Mouse (Mus musculus) liver, adult 2 months (tissue): Measurements from ENCODE around the gene Mthfd2l. TPM values are rescaled to one million over a fixed set of nuclear protein-coding genes. Genes with fewer than 3 reads are reported as not detected.
A peak's percentile ranks its signal among the peaks of the same experiment; 100 is the strongest.

ENCODE experiments used
- DNase-seq: peaks from one replicate; pipeline ENCODE4 v3.0.0-alpha.2; 2011; ENCODE audit warnings: low read depth, low spot score; ENCODE audit errors: extremely low read depth
- H3K27ac ChIP-seq: fragments of 200-500 bp; replicated peaks from 2 replicates; pipeline ENCODE4 v1.5.1; 2012; ENCODE audit warnings: low read depth, mild to moderate bottlenecking, control low read depth, inconsistent platforms, low read length; ENCODE audit not compliant: insufficient read depth
- H3K27me3 ChIP-seq: fragments of 200-500 bp; 2 replicates; pipeline ENCODE4 v1.6.1; 2012; ENCODE audit warnings: mild to moderate bottlenecking, moderate library complexity, low read length, inconsistent platforms; ENCODE audit not compliant: control insufficient read depth, insufficient read depth
- H3K36me3 ChIP-seq: fragments of 200-500 bp; 2 replicates; pipeline ENCODE4 v1.6.1; 2012; ENCODE audit warnings: low read length, inconsistent platforms; ENCODE audit not compliant: control insufficient read depth, insufficient read depth
- H3K4me1 ChIP-seq: fragments of 200-500 bp; 2 replicates; pipeline ENCODE4 v1.6.1; 2011; ENCODE audit warnings: low read length; ENCODE audit not compliant: control insufficient read depth, insufficient read depth
- H3K4me3 ChIP-seq: fragments of 200-500 bp; 2 replicates; pipeline ENCODE4 v1.5.1; 2011; ENCODE audit warnings: low read depth, mild to moderate bottlenecking, control low read depth, low read length, moderate library complexity; ENCODE audit not compliant: insufficient read depth
- H3K79me2 ChIP-seq: fragments of 200-500 bp; 2 replicates; pipeline ENCODE4 v1.6.1; 2012; ENCODE audit warnings: inconsistent platforms, mild to moderate bottlenecking, low read length, moderate library complexity; ENCODE audit not compliant: control insufficient read depth, insufficient read depth
- H3K9ac ChIP-seq: fragments of 200-500 bp; 2 replicates; pipeline ENCODE4 v1.6.1; 2012; ENCODE audit warnings: low read depth, mild to moderate bottlenecking, control low read depth, inconsistent platforms, low read length
- CTCF ChIP-seq: fragments of 200-500 bp; IDR thresholded peaks from 2 replicates; pipeline ENCODE4 v1.5.1; 2011; ENCODE audit warnings: low read depth, low read length, control low read depth
- POLR2A ChIP-seq: fragments of 200-500 bp; IDR thresholded peaks from 2 replicates; pipeline ENCODE4 v1.6.1; 2011; ENCODE audit warnings: low read length, control low read depth; ENCODE audit not compliant: insufficient read depth; ENCODE audit errors: extremely low read depth
- WGBS: fragments of 180-500 bp; shearing (Covaris S2); methylation state at CpG from one replicate; pipeline ENCODE4 v1.1.7; 2018; 5-methylcytosine and 5-hydroxymethylcytosine counted together
- polyA plus RNA-seq: library from polyadenylated mRNA; depleted of rRNA; stranded (reverse); fragments of >200 nt; gene quantifications from 2 replicates; pipeline ENCODE4 v1.2.3, GENCODE M21; 2012; rRNA removed
- total RNA-seq: library from RNA; depleted of rRNA; stranded (reverse); fragments of >200 nt; gene quantifications from 2 replicates; pipeline ENCODE4 v1.2.3, GENCODE M21; 2014; rRNA removed

Gene Mthfd2l
- total RNA-seq (7.8 and 9.9 TPM in 2 replicates), polyA plus RNA-seq (6.3 and 6.4 TPM in 2 replicates)

GRCm38 (mm10) chr5:90930971-90931851, at the start of gene Mthfd2l:
TSS of gene Mthfd2l (plus strand) at chr5:90931117.
- Histone ChIP-seq H3K9ac (peak within 1 kb of the TSS; percentile 91), H3K27ac (no peak within 1 kb of the TSS), H3K4me1 (peaks cover 6% of the 10 kb centered on the region; the same call in 1 of the 2 replicates), H3K36me3 (no peaks in the 10 kb centered on the region; the same call in 1 of the 2 replicates), H3K79me2 (no peaks in the 10 kb centered on the region; the same call in 1 of the 2 replicates), H3K27me3 (no peaks in the 10 kb centered on the region), H3K4me3 (peak within 1 kb of the TSS; percentile 52)
- peak; percentile 45 for DNase-seq
- under 1% methylated on average over 79 of the region's 79 CpGs for WGBS
- TF ChIP-seq POLR2A (no peak), CTCF (peak; percentile 78)

DNA sequence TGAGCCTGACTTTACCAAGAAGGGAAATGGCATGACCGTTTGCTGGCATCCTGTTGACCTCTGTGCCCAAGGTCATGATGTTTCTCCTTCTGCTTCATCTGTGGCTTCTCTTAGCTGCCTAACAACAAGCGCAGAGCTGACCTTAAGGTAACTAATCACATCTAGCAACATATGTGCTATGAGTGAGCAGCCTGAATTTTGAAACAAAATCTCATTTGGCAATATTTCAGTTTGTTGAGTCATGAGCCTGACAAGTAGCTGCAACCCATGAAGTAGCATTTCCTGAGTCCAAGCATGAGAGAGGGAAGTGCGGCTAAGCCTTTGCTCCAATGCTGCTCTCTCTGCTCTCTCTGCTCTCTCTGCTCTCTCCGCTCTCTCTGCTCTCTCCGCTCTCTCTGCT, 49.2 kb upstream of the Mthfd2l start:
- H3K4me3 ChIP-seq, result no peak overlapping the region
- no peaks in the 10 kb centered on the region for H3K36me3 ChIP-seq
- peak; percentile 45 for DNase-seq
- WGBS, result 70% methylated on average over 5 of the region's 5 CpGs
- no peak for TF ChIP-seq CTCF
- no peak for TF ChIP-seq POLR2A
- no peaks in the 10 kb centered on the region for H3K79me2 ChIP-seq
- no peaks in the 10 kb centered on the region for H3K27me3 ChIP-seq
- H3K27ac ChIP-seq, result no peak overlapping the region
- peaks cover 16% of the 10 kb centered on the region for H3K4me1 ChIP-seq
- no peak overlapping the region for H3K9ac ChIP-seq

GRCm38 (mm10) chr5:90882146-90882545, 48.8 kb upstream of the Mthfd2l start:
- Histone ChIP-seq H3K4me1 (peaks cover 15% of the 10 kb centered on the region), H3K27ac (no peak overlapping the region), H3K36me3 (no peaks in the 10 kb centered on the region), H3K79me2 (no peaks in the 10 kb centered on the region), H3K27me3 (no peaks in the 10 kb centered on the region), H3K9ac (no peak overlapping the region), H3K4me3 (no peak overlapping the region)
- DNase-seq, result no peak
- no peak for TF ChIP-seq CTCF
- no peak for TF ChIP-seq POLR2A
- WGBS, result 84% methylated on average over 5 of the region's 5 CpGs

GRCm38 (mm10) chr5:90884628-90885242, 46.2 kb upstream of the Mthfd2l start:
- DNase-seq, result peak; percentile 94
- 19% methylated on average over 2 of the region's 2 CpGs for WGBS
- Histone ChIP-seq H3K27ac (peak overlapping the region; percentile 53; the same call in 1 of the 2 replicates), H3K4me3 (no peak overlapping the region), H3K36me3 (no peaks in the 10 kb centered on the region), H3K79me2 (no peaks in the 10 kb centered on the region), H3K4me1 (peaks cover 10% of the 10 kb centered on the region), H3K9ac (no peak overlapping the region), H3K27me3 (no peaks in the 10 kb centered on the region)
- TF ChIP-seq CTCF (no peak), POLR2A (no peak)

- Histone ChIP-seq H3K9ac (no peak overlapping the region), H3K27me3 (no peaks in the 10 kb centered on the region), H3K27ac (no peak overlapping the region), H3K36me3 (peaks cover 3% of the 10 kb centered on the region; the same call in 1 of the 2 replicates), H3K79me2 (no peaks in the 10 kb centered on the region), H3K4me1 (peaks cover 10% of the 10 kb centered on the region), H3K4me3 (no peak overlapping the region)
- TF ChIP-seq POLR2A (no peak), CTCF (no peak)
- peak; percentile 86 for DNase-seq
- WGBS, result 33% methylated on average over 5 of the region's 5 CpGs
These were observed 42.3 kb upstream of the Mthfd2l start for GRCm38 (mm10) chr5:90888661-90889060.
